Mouse (Mus musculus) ovary, adult 18-20 months (tissue): Measurements from ENCODE around the gene Ggta1.

Experiments
- DNase-seq: peaks from one replicate; pipeline ENCODE4 v3.0.0; 2022; ENCODE audit warnings: low spot score, mixed read lengths

Ggta1 gene

GRCm38 (mm10) chr2:35400739-35401138 lies 62.3 kb downstream of the Ggta1 start:
- DNase-seq: no peak

GRCm38 (mm10) chr2:35398184-35398828 lies 64.7 kb downstream of the Ggta1 start:
- no peak for DNase-seq

GRCm38 (mm10) chr2:35397590-35398173 lies 65.3 kb downstream of the Ggta1 start:
- DNase-seq: no peak

GRCm38 (mm10) chr2:35397096-35397495 lies 65.9 kb downstream of the Ggta1 start, which contains the start of gene 4930402F06Rik:
Gene 4930402F06Rik, minus strand, starts transcription at chr2:35397175.
- no peak for DNase-seq

- DNase-seq: no peak
Measured at GRCm38 (mm10) chr2:35385441-35385871, 77.6 kb downstream of the Ggta1 start.

GRCm38 (mm10) chr2:35379306-35379705 lies 83.7 kb downstream of the Ggta1 start:
- DNase-seq: no peak

GRCm38 (mm10) chr2:35377600-35377999 lies 85.4 kb downstream of the Ggta1 start:
- DNase-seq: no peak

GRCm38 (mm10) chr2:35373003-35373402 lies 90.0 kb downstream of the Ggta1 start:
- no peak for DNase-seq

GRCm38 (mm10) chr2:35370686-35371085 lies 92.3 kb downstream of the Ggta1 start:
- DNase-seq: no peak

GRCm38 (mm10) chr2:35367629-35368028 lies 95.4 kb downstream of the Ggta1 start, which contains the start of gene 4930568D16Rik:
Gene 4930568D16Rik, minus strand, starts transcription at chr2:35367729.
- DNase-seq: no peak
